Mouse (Mus musculus): Measurements from ENCODE around the gene Igfbp2.

- no peak for TF ChIP-seq MAFK (IDR thresholded peaks at IDR 0.05; ENCODE audit: insufficient read depth, low read depth, low read length)
- no peak for TF ChIP-seq CHD2 (IDR thresholded peaks at IDR 0.05; ENCODE audit: low read depth, low read length)
- TF ChIP-seq ZNF384 (IDR thresholded peaks at IDR 0.05; ENCODE audit: low read depth, low read length): no peak
- TF ChIP-seq ZC3H11A (IDR thresholded peaks at IDR 0.05; ENCODE audit: borderline replicate concordance, low read depth, low read length): no peak
Measured at GRCm38 (mm10) chr1:72784018-72784417, 40.3 kb upstream of the Igfbp2 start.
